Mouse (Mus musculus): Measurements from ENCODE around the gene Mcub. TPM values are rescaled to one million over a fixed set of nuclear protein-coding genes. Genes with fewer than 3 reads are reported as not detected.

Mcub gene
- polyA plus RNA-seq, 1 experiment from 2014 or later = 3.5 TPM

DNA sequence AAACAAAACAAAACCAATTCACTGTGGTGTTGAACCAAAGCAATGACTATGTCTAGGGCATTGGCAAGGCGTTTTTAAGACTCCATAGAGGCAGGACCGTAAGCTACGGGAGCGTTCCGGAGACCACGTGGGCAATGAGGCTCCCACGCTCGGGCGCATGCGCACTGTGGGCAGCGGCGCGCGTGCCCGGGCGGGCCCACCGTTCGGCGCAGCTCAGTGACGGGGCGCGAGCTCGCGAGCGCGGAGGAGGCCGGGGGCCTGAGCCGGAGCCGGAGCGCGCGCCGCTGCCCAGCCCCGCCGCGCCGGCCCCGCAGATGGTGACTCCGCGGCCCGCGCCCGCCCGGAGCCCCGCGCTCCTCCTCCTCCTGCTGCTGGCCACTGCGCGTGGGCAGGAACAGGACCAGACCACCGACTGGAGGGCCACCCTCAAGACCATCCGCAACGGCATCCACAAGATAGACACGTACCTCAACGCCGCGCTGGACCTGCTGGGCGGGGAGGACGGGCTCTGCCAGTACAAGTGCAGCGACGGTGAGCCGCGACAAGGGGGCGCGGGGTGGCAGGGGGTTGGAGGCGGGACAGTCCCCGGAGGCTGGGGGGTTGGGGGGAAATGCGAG is 91.5 kb downstream of the Mcub start, which contains the start of gene Pla2g12a:
Gene Pla2g12a, plus strand, starts transcription at position 202 of the 617 bp plus-strand sequence.
- peak; percentile 81 for ATAC-seq (replicated peaks; ENCODE audit: low FRiP score)
- DNase-seq (ENCODE audit: low spot score) = peak; percentile 86
- H3K9me3 ChIP-seq (ENCODE audit: control insufficient read depth, low read length) = no peaks in the 10 kb centered on the region
- WGBS = under 1% methylated on average over 57 of the region's 66 CpGs
- no peaks in the 10 kb centered on the region for H3K27me3 ChIP-seq (replicated peaks; ENCODE audit: control insufficient read depth, insufficient read depth, low read length)
- H3K27ac ChIP-seq (ENCODE audit: low read depth, low read length) = peak within 1 kb of the TSS; percentile 74
- peaks cover 20% of the 10 kb centered on the region for H3K4me1 ChIP-seq (replicated peaks; ENCODE audit: control insufficient read depth, insufficient read depth, low read length)
- H3K9ac ChIP-seq (ENCODE audit: low read depth, low read length) = peak within 1 kb of the TSS; percentile 81
- peak within 1 kb of the TSS; percentile 86 for H3K4me3 ChIP-seq (ENCODE audit: low read depth, low read length)
- H3K4me2 ChIP-seq = peak within 1 kb of the TSS; percentile 82
- H3K36me3 ChIP-seq (ENCODE audit: control insufficient read depth, insufficient read depth, low read length) = no peaks in the 10 kb centered on the region

DNA sequence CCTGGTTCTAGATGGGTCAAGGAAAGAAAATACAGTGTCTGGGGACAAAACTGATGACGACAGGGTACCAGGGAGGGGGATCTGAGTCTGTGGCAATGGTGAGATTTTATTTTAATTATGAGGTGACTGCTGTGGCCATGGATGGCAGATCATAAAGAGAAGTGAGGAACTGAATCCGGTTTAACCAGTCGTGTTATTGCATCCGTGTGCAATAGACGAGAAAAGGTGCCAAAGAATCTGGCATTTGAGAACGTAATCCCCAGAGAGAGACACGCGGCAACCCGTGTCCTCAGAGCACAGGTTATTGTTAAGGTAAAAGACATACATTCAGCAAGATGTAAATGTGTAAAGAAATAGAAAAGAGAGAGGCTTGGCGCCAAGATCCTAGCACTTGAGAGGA is 92.7 kb downstream of the Mcub start:
- WGBS = 91% methylated on average over 10 of the region's 10 CpGs
- H3K27ac ChIP-seq (ENCODE audit: low read depth, low read length) = no peak overlapping the region
- H3K36me3 ChIP-seq (ENCODE audit: control insufficient read depth, insufficient read depth, low read length) = no peaks in the 10 kb centered on the region
- H3K4me1 ChIP-seq (replicated peaks; ENCODE audit: control insufficient read depth, insufficient read depth, low read length) = peaks cover 9% of the 10 kb centered on the region
- H3K4me2 ChIP-seq = peak overlapping the region; percentile 82
- no peak overlapping the region for H3K4me3 ChIP-seq (ENCODE audit: low read depth, low read length)
- H3K9me3 ChIP-seq (ENCODE audit: control insufficient read depth, low read length) = no peaks in the 10 kb centered on the region
- DNase-seq (ENCODE audit: low spot score) = no peak
- no peak overlapping the region for H3K9ac ChIP-seq (ENCODE audit: low read depth, low read length)
- no peaks in the 10 kb centered on the region for H3K27me3 ChIP-seq (replicated peaks; ENCODE audit: control insufficient read depth, insufficient read depth, low read length)
- no peak for ATAC-seq (replicated peaks; ENCODE audit: low FRiP score)

Other genes starting within 250 kb of the Mcub start
- gene Egf, start 214.9 kb downstream of the Mcub start, polyA plus RNA-seq (2014; fragmentation: Nextera tagmentation; extraction: Ambion mirVana) = 1.4 and 2.1 TPM in 2 replicates
- not detected in 2 replicates for gene Lrit3, start 166.2 kb downstream of the Mcub start, polyA plus RNA-seq (2014; fragmentation: Nextera tagmentation; extraction: Ambion mirVana)
- 0.25 TPM in 1 of 2 replicates, not detected in the other for gene Rrh, start 147.6 kb downstream of the Mcub start, polyA plus RNA-seq (2014; fragmentation: Nextera tagmentation; extraction: Ambion mirVana)
- 56.9 and 67.7 TPM in 2 replicates for gene Gar1, start 138.8 kb downstream of the Mcub start, polyA plus RNA-seq (2014; fragmentation: Nextera tagmentation; extraction: Ambion mirVana)
- 72.0 and 79.6 TPM in 2 replicates for gene Cfi, start 134.3 kb downstream of the Mcub start, polyA plus RNA-seq (2014; fragmentation: Nextera tagmentation; extraction: Ambion mirVana)
- 164 and 179 TPM in 2 replicates for gene Pla2g12a, start 91.6 kb downstream of the Mcub start, polyA plus RNA-seq (2014; fragmentation: Nextera tagmentation; extraction: Ambion mirVana)
- gene Casp6, start 68.8 kb downstream of the Mcub start, polyA plus RNA-seq (2014; fragmentation: Nextera tagmentation; extraction: Ambion mirVana) = 80.7 and 82.4 TPM in 2 replicates
- gene Sec24b, start 91.3 kb upstream of the Mcub start, polyA plus RNA-seq (2014; fragmentation: Nextera tagmentation; extraction: Ambion mirVana) = 26.7 and 28.4 TPM in 2 replicates
- 5.9 and 6.3 TPM in 2 replicates for gene Col25a1, start 161.3 kb upstream of the Mcub start, polyA plus RNA-seq (2014; fragmentation: Nextera tagmentation; extraction: Ambion mirVana)